Mouse (Mus musculus) spleen, adult 2 months (tissue): ENCODE measurements at regions not wholly inside any gene's neighbourhood (a gene's known extent, or its start where the extent isn't known, plus 50 kb on each side); places are given as distances from the start of the nearest gene placed in this dataset.

ENCODE experiments used
- DNase-seq, 2 experiments: peaks; one replicate each; pipeline versions ENCODE4 v3.0.0 to v3.0.0-alpha.2; 2012 to 2021; ENCODE audit warnings: low spot score in 2 of 2, low read depth in 1 of 2
- H3K27ac ChIP-seq: fragments of 200-500 bp; 2 replicates; pipeline ENCODE4 v1.5.1; 2012; ENCODE audit warnings: low read length, inconsistent platforms; ENCODE audit not compliant: insufficient read depth
- H3K27me3 ChIP-seq: fragments of 200-500 bp; 2 replicates; pipeline ENCODE4 v1.6.1; 2012; ENCODE audit warnings: mild to moderate bottlenecking, moderate library complexity, low read length, inconsistent platforms; ENCODE audit not compliant: control insufficient read depth, insufficient read depth
- H3K36me3 ChIP-seq: fragments of 200-500 bp; 2 replicates; pipeline ENCODE4 v1.6.1; 2012; ENCODE audit warnings: mild to moderate bottlenecking, low read length, inconsistent platforms; ENCODE audit not compliant: control insufficient read depth, insufficient read depth
- H3K4me1 ChIP-seq: fragments of 200-500 bp; 2 replicates; pipeline ENCODE4 v1.6.1; 2011; ENCODE audit warnings: inconsistent platforms; ENCODE audit not compliant: control insufficient read depth, insufficient read depth, insufficient read length
- H3K4me3 ChIP-seq: fragments of 200-500 bp; 2 replicates; pipeline ENCODE4 v1.5.1; 2011; ENCODE audit warnings: mild to moderate bottlenecking, inconsistent platforms; ENCODE audit not compliant: insufficient read depth, insufficient read length; ENCODE audit errors: extremely low read depth
- CTCF ChIP-seq: fragments of 200-500 bp; IDR thresholded peaks from 2 replicates; pipeline ENCODE4 v1.5.1; 2011; ENCODE audit warnings: mild to moderate bottlenecking, inconsistent platforms; ENCODE audit not compliant: insufficient read depth, insufficient read length, insufficient replicate concordance; ENCODE audit errors: extremely low read depth
- POLR2A ChIP-seq: fragments of 200-500 bp; IDR thresholded peaks from 2 replicates; pipeline ENCODE4 v1.6.1; 2011; ENCODE audit warnings: low read depth, low read length, inconsistent platforms
- WGBS: fragments of 180-500 bp; shearing (Covaris S2); methylation state at CpG from one replicate; pipeline ENCODE4 v1.1.7; 2018; 5-methylcytosine and 5-hydroxymethylcytosine counted together

GRCm38 (mm10) chr6:140162729-140163128 is 121.5 kb upstream of the Plcz1 start:
- DNase-seq: no peak
- Histone ChIP-seq H3K27ac (no peak overlapping the region), H3K4me1 (no peaks in the 10 kb centered on the region), H3K27me3 (no peaks in the 10 kb centered on the region), H3K4me3 (no peak overlapping the region), H3K36me3 (no peaks in the 10 kb centered on the region)
- no peak for TF ChIP-seq CTCF
- no peak for TF ChIP-seq POLR2A
- 87% methylated on average over 5 of the region's 5 CpGs for WGBS

- 78% methylated on average over 4 of the region's 4 CpGs for WGBS
- TF ChIP-seq CTCF: no peak
- TF ChIP-seq POLR2A: no peak
- Histone ChIP-seq H3K27me3 (no peaks in the 10 kb centered on the region), H3K36me3 (no peaks in the 10 kb centered on the region), H3K4me1 (no peaks in the 10 kb centered on the region), H3K27ac (no peak overlapping the region), H3K4me3 (no peak overlapping the region)
- DNase-seq: no peak
These were observed 120.2 kb upstream of the Plcz1 start for GRCm38 (mm10) chr6:140161482-140161881.

- 74% methylated on average over 13 of the region's 13 CpGs for WGBS
- no peak for DNase-seq
- no peak for TF ChIP-seq CTCF
- TF ChIP-seq POLR2A: no peak
- Histone ChIP-seq H3K36me3 (no peaks in the 10 kb centered on the region), H3K27ac (no peak overlapping the region), H3K4me1 (no peaks in the 10 kb centered on the region), H3K27me3 (no peaks in the 10 kb centered on the region), H3K4me3 (no peak overlapping the region)
These were observed 119.7 kb upstream of the Plcz1 start for GRCm38 (mm10) chr6:140160946-140161345.

DNA sequence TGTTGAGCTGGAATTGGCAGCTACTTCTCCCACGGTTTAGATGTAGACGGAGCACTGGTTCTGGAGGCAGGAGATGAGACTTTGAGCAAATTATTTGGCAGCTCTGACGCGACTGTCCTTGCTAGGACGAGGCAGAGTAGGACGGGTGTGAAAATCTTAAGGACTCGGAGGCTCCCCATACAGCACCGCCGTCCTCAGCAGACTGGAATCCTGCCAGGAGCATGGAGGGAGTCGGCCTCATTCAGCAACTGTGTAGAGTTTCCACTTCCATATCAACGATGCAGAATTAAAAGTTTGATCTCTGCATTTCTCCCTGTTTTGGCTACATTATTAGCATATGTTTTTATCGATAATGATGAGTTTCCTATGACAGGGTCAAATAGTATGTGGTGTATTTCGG is 117.7 kb upstream of the Plcz1 start:
- Histone ChIP-seq H3K4me1 (no peaks in the 10 kb centered on the region), H3K27ac (no peak overlapping the region), H3K27me3 (no peaks in the 10 kb centered on the region), H3K4me3 (no peak overlapping the region), H3K36me3 (no peaks in the 10 kb centered on the region)
- no peak for TF ChIP-seq CTCF
- TF ChIP-seq POLR2A: no peak
- no peak for DNase-seq
- WGBS: 82% methylated on average over 13 of the region's 13 CpGs

- no peaks in the 10 kb centered on the region for H3K27me3 ChIP-seq
- TF ChIP-seq CTCF: no peak
- no peak for TF ChIP-seq POLR2A
- no peaks in the 10 kb centered on the region for H3K36me3 ChIP-seq
- no peak overlapping the region for H3K27ac ChIP-seq
- DNase-seq: no peak
- H3K4me1 ChIP-seq: no peaks in the 10 kb centered on the region
- no peak overlapping the region for H3K4me3 ChIP-seq
- WGBS: 79% methylated on average over 6 of the region's 6 CpGs
These were observed 116.1 kb upstream of the Plcz1 start for GRCm38 (mm10) chr6:140157375-140157774.

GRCm38 (mm10) chr6:140152418-140153176 is 111.3 kb upstream of the Plcz1 start:
- Histone ChIP-seq H3K27ac (no peak overlapping the region), H3K4me3 (no peak overlapping the region), H3K4me1 (no peaks in the 10 kb centered on the region), H3K27me3 (no peaks in the 10 kb centered on the region), H3K36me3 (no peaks in the 10 kb centered on the region)
- DNase-seq: no peak
- WGBS: 80% methylated on average over 10 of the region's 10 CpGs
- no peak for TF ChIP-seq CTCF
- no peak for TF ChIP-seq POLR2A

GRCm38 (mm10) chr6:140148628-140149245 is 107.5 kb upstream of the Plcz1 start:
- H3K27ac ChIP-seq: no peak overlapping the region
- TF ChIP-seq POLR2A (no peak), CTCF (no peak)
- no peaks in the 10 kb centered on the region for H3K36me3 ChIP-seq
- no peak for DNase-seq
- no peak overlapping the region for H3K4me3 ChIP-seq
- WGBS: 92% methylated on average over 11 of the region's 11 CpGs
- no peaks in the 10 kb centered on the region for H3K27me3 ChIP-seq
- no peaks in the 10 kb centered on the region for H3K4me1 ChIP-seq
